Mouse (Mus musculus) liver, postnatal 0 days (tissue): ENCODE measurements around the gene Stat4. TPM values are rescaled to one million over a fixed set of nuclear protein-coding genes. Genes with fewer than 3 reads are reported as not detected.

Experiments used
- ATAC-seq: fragments of 200-750 bp; cut with Nextera tagmentation; 2 replicates; pipeline ENCODE4 v1.8.0; 2017; ENCODE audit warnings: mild to moderate bottlenecking, moderate library complexity
- DNase-seq: peaks from one replicate; pipeline ENCODE4 v3.0.0-alpha.2; 2016
- H3K27ac ChIP-seq: fragments of 300-500 bp; sonication (generic); 2 replicates; pipeline ENCODE4 v1.5.1; 2014; ENCODE audit warnings: antibody characterized with exemption, moderate library complexity, mild to moderate bottlenecking, low read depth
- H3K27me3 ChIP-seq: fragments of 300-500 bp; sonication (generic); 2 replicates; pipeline ENCODE4 v1.6.1; 2014; ENCODE audit warnings: low read length, control low read depth, mixed read lengths; ENCODE audit not compliant: insufficient read depth
- H3K36me3 ChIP-seq: fragments of 300-500 bp; sonication (generic); replicated peaks from 2 replicates; pipeline ENCODE4 v1.6.1; 2014; ENCODE audit warnings: mild to moderate bottlenecking, control low read depth, low read length, moderate library complexity, mixed read lengths; ENCODE audit not compliant: insufficient read depth
- H3K4me1 ChIP-seq: fragments of 300-500 bp; sonication (generic); 2 replicates; pipeline ENCODE4 v1.6.1; 2014; ENCODE audit warnings: antibody characterized with exemption, mild to moderate bottlenecking, control low read depth; ENCODE audit not compliant: insufficient read depth
- H3K4me2 ChIP-seq: fragments of 300-500 bp; sonication (generic); 2 replicates; pipeline ENCODE4 v1.6.1; 2014; ENCODE audit warnings: low read depth, mild to moderate bottlenecking, low read length, moderate library complexity, mixed read lengths
- H3K4me3 ChIP-seq: fragments of 300-500 bp; sonication (generic); 2 replicates; pipeline ENCODE4 v1.5.1; 2014; ENCODE audit warnings: low read depth, low read length
- H3K9ac ChIP-seq: fragments of 300-500 bp; sonication (generic); replicated peaks from 2 replicates; pipeline ENCODE4 v1.6.1; 2014; ENCODE audit warnings: mild to moderate bottlenecking, moderate library complexity
- H3K9me3 ChIP-seq: fragments of 300-500 bp; sonication (generic); 2 replicates; pipeline ENCODE4 v1.6.1; 2016; ENCODE audit warnings: mild to moderate bottlenecking, control low read depth, low read length, mixed read lengths
- CTCF ChIP-seq: sonication (generic); IDR thresholded peaks from 2 replicates; pipeline ENCODE4 v1.5.1; 2016; ENCODE audit warnings: antibody characterized with exemption, low read depth
- EP300 ChIP-seq: IDR thresholded peaks from 2 replicates; pipeline ENCODE4 v1.6.1; 2016; ENCODE audit warnings: antibody characterized with exemption, low read depth, mild to moderate bottlenecking
- WGBS: fragments of 180-500 bp; shearing (Covaris S2); extraction: QIAGEN DNeasy Blood & Tissue Kit; methylation state at CpG from one replicate; pipeline ENCODE4 v1.1.7; 2014; ENCODE audit not compliant: insufficient replicate concordance; 5-methylcytosine and 5-hydroxymethylcytosine counted together
- polyA plus RNA-seq: library from polyadenylated mRNA; unstranded; fragments of >200 nt; fragmentation: Nextera tagmentation; extraction: Ambion mirVana; gene quantifications from 2 replicates; pipeline ENCODE4 v1.2.1, GENCODE M21; 2015

The Stat4 gene
- polyA plus RNA-seq, 1 experiment from 2014 or later: 1.4 TPM

DNA sequence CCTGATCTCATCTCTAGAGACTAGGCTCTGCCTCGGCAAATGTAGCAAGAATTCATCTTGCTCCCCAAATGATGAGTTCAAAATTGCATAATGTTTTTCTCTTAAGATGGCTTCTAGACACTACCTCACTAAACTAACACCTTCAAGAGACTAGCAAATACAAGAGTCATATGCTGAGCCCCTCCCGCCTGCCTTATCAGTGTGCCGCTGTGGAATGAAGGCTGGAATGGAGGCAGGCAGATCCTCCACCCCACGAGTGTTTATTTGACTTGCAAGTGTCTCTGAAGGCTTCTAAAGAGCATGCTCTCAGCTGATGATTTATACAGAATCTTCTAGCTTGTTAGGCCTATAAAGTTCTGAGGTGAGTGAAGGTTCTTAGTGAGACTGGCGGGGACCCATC lies 11.4 kb upstream of the Stat4 start:
- H3K27me3 ChIP-seq: no peaks in the 10 kb centered on the region
- DNase-seq (no peak), ATAC-seq (no peak)
- no peak overlapping the region for H3K4me3 ChIP-seq
- H3K4me1 ChIP-seq: no peaks in the 10 kb centered on the region
- TF ChIP-seq CTCF: no peak
- no peak for TF ChIP-seq EP300
- H3K9me3 ChIP-seq: no peaks in the 10 kb centered on the region
- no peak overlapping the region for H3K27ac ChIP-seq
- H3K36me3 ChIP-seq: no peaks in the 10 kb centered on the region
- H3K9ac ChIP-seq: no peak overlapping the region
- WGBS: 52% methylated on average over 5 of the region's 5 CpGs
- H3K4me2 ChIP-seq: no peak overlapping the region

DNA sequence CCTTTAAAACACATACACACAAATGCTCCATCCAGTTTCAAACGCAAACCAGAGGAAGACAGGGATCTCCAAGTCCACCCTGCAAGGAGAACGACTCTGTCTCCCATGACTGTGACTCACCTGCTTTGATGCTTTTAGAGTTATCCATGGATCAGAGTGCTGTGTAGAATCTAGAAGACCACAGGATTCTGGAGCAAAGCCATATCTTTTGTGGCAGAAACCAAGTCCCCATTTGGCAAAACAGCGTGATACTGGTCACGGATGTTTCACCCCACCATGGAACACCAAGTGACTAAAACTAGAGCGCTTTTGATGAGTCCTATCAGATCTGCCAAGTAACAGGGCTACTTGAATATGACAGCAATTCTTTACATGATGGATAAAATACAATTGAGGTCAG lies 7.9 kb upstream of the Stat4 start:
- no peak for TF ChIP-seq CTCF
- TF ChIP-seq EP300: no peak
- Histone ChIP-seq H3K4me3 (no peak overlapping the region), H3K4me1 (no peaks in the 10 kb centered on the region), H3K9me3 (no peaks in the 10 kb centered on the region), H3K27me3 (no peaks in the 10 kb centered on the region), H3K9ac (no peak overlapping the region), H3K36me3 (no peaks in the 10 kb centered on the region), H3K27ac (no peak overlapping the region), H3K4me2 (no peak overlapping the region)
- 85% methylated on average over 5 of the region's 5 CpGs for WGBS
- ATAC-seq: no peak
- no peak for DNase-seq

DNA sequence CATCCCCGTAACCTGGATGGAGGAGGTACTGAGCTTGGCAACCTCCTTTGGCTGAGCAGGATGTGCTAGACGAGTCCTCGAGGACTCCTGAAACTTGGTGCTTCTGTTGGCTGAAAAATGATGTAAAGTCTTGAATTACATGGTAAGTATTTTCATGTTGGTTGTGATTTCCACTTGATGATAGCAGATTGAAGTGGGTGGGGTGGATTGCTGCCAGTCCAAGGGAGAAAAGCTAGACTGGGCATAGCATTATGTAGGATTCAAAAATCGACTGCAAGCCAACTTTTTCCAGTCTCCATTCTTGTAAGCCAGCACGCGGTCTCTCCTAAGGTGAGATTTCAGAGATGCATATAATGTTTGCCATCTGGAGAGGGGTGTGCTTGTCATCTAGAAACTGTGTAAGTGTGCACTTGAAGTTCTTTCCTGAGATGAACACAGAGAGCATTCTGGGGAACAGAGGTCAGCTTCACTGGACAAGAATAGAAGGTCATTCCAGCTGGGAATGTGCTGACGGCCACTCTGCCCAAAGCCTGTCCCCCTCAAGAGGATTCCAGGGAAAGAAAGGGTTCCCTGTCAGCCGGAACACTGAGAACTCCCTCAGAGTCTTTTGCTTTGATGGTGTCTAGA lies 5.1 kb downstream of the Stat4 start:
- Histone ChIP-seq H3K4me3 (no peak overlapping the region), H3K36me3 (no peaks in the 10 kb centered on the region), H3K4me1 (peaks cover 4% of the 10 kb centered on the region; the same call in 1 of the 2 replicates), H3K27me3 (no peaks in the 10 kb centered on the region), H3K4me2 (no peak overlapping the region), H3K9ac (no peak overlapping the region), H3K9me3 (no peaks in the 10 kb centered on the region), H3K27ac (no peak overlapping the region)
- no peak for ATAC-seq
- no peak for DNase-seq
- 80% methylated on average over 8 of the region's 8 CpGs for WGBS
- no peak for TF ChIP-seq EP300

DNA sequence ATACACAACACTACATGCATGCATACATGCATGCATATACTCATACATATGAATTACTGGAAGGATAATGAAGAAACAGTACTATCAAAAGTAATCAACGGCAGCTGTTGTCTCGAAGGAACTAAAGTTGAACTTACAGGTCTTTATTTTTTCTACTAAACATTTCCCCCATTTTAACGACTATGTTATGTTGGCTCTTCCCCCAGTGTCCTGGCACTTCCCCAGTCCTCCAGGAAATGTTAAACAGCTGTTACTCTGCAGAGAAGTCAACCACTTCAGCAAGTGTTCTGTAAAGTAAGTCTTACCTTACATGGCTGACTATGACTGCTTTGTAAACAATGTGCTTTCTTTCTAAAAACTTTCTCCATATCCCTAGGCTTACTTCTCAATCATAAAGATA lies 9.1 kb downstream of the Stat4 start:
- H3K36me3 ChIP-seq: no peaks in the 10 kb centered on the region
- ATAC-seq: no peak
- TF ChIP-seq CTCF: no peak
- no peak for TF ChIP-seq EP300
- DNase-seq: no peak
- no peak overlapping the region for H3K9ac ChIP-seq
- 41% methylated on average over 3 of the region's 3 CpGs for WGBS
- H3K4me3 ChIP-seq: no peak overlapping the region
- peaks cover 4% of the 10 kb centered on the region; the same call in 1 of the 2 replicates for H3K4me1 ChIP-seq
- H3K27me3 ChIP-seq: no peaks in the 10 kb centered on the region
- no peak overlapping the region for H3K27ac ChIP-seq
- no peak overlapping the region for H3K4me2 ChIP-seq
- H3K9me3 ChIP-seq: no peaks in the 10 kb centered on the region

DNA sequence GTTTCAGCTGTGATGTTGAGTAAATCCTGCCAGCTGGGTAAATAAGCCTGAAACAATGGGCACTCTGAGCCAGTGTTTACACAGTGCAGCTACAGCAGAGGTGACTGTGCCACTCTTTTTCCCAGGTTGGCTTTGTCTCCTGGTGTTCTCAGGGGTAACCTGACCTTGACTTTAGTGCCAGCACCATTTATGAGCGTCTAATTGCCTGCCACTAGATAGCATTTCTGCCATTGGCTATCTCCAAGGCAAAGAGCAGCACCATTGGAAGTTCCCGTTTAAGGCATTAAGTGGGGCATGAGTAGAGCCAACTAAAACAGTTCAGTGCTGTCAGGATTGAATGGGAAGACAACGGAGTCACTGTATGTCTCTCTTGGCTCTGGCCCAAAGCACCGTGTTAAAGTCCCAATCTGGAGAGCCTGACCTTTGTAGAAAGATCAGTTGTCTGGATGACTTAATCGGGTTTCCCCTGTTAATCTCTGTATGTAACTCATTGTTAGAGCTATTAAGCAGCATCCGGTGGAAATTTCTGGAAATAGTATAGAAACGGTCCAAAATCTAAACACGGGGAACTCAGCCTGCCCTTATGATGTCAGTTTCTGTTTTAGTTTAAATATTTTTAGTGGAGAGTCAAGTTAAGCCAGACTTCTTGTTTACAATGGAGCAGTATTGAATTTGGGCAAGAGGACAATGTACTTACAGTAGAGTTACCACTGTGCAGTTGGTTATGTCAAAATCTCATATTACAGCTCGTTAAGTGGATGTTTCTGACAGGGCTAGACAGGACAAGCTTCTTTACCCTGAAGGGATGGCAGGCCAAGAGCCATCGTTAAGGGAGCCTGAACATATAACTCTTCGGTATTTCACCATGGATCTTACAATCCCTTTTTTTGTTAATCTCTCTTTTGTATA lies 10.1 kb downstream of the Stat4 start:
- Histone ChIP-seq H3K4me3 (no peak overlapping the region), H3K4me2 (no peak overlapping the region), H3K27ac (no peak overlapping the region), H3K36me3 (no peaks in the 10 kb centered on the region), H3K9ac (no peak overlapping the region), H3K27me3 (no peaks in the 10 kb centered on the region), H3K9me3 (no peaks in the 10 kb centered on the region), H3K4me1 (peaks cover 4% of the 10 kb centered on the region; the same call in 1 of the 2 replicates)
- TF ChIP-seq CTCF (no peak), EP300 (no peak)
- no peak for DNase-seq
- ATAC-seq: 0 out of 2 replicates have a peak, but pooled peaks have one; percentile 29
- WGBS: 54% methylated on average over 11 of the region's 11 CpGs

DNA sequence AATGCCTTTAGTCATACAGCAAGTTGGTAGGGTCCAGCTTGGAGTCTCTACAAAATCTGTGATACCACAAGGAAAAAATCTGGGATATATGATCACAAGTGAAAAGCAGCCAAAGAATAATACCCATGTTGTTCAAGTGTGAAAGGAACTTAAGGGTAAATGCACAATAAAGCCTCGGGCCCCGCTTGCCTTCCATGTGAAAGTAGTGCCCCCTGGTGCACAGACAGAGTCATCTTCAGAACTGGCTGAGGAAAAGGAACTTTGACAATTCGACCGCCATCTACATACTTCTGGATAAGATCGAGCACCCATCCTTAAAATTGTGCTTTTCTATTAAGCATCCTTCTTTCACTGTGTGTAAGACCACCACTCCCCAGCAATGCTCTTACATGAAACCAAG lies 11.6 kb downstream of the Stat4 start:
- Histone ChIP-seq H3K9ac (no peak overlapping the region), H3K27ac (no peak overlapping the region), H3K4me1 (peaks cover 4% of the 10 kb centered on the region; the same call in 1 of the 2 replicates), H3K36me3 (no peaks in the 10 kb centered on the region), H3K4me2 (no peak overlapping the region), H3K27me3 (no peaks in the 10 kb centered on the region), H3K9me3 (no peaks in the 10 kb centered on the region), H3K4me3 (no peak overlapping the region)
- WGBS: 30% methylated on average over 5 of the region's 5 CpGs
- DNase-seq (peak; percentile 47), ATAC-seq (no peak)
- TF ChIP-seq CTCF (peak; percentile 71), EP300 (no peak)
